Mouse (Mus musculus) forebrain, embryonic 16.5 days (tissue): ENCODE measurements at regions not wholly inside any gene's neighbourhood (a gene's known extent, or its start where the extent isn't known, plus 50 kb on each side); places are given as distances from the start of the nearest gene placed in this dataset.
"Not testable (repeated sequence)": the region's sequence is repeated elsewhere in the genome, so short reads cannot be mapped to it uniquely, and the experiment has no call there.

Experiments used
- ATAC-seq: fragments of 200-750 bp; cut with Nextera tagmentation; 2 replicates; pipeline ENCODE4 v1.8.0; 2017; ENCODE audit warnings: mild to moderate bottlenecking, moderate library complexity
- H3K27ac ChIP-seq: fragments of 300-500 bp; sonication (generic); 2 replicates; pipeline ENCODE4 v1.5.1; 2014; ENCODE audit warnings: low read length, control low read depth
- H3K27me3 ChIP-seq: fragments of 300-500 bp; sonication (generic); replicated peaks from 2 replicates; pipeline ENCODE4 v1.6.1; 2014; ENCODE audit warnings: low read length; ENCODE audit not compliant: control insufficient read depth, insufficient read depth
- H3K36me3 ChIP-seq: fragments of 300-500 bp; sonication (generic); 2 replicates; pipeline ENCODE4 v1.6.1; 2014; ENCODE audit not compliant: control insufficient read depth, insufficient read depth
- H3K4me1 ChIP-seq: fragments of 300-500 bp; sonication (generic); replicated peaks from 2 replicates; pipeline ENCODE4 v1.6.1; 2014; ENCODE audit warnings: low read length; ENCODE audit not compliant: control insufficient read depth, insufficient read depth
- H3K4me2 ChIP-seq: fragments of 300-500 bp; sonication (generic); 2 replicates; pipeline ENCODE4 v1.6.1; 2014; ENCODE audit warnings: mild to moderate bottlenecking, low read length, control low read depth
- H3K4me3 ChIP-seq: fragments of 300-500 bp; sonication (generic); replicated peaks from 2 replicates; pipeline ENCODE4 v1.5.1; 2014; ENCODE audit warnings: mild to moderate bottlenecking, low read length, control low read depth
- H3K9ac ChIP-seq: fragments of 300-500 bp; sonication (generic); replicated peaks from 2 replicates; pipeline ENCODE4 v1.6.1; 2014; ENCODE audit warnings: low read depth, low read length, control low read depth
- H3K9me3 ChIP-seq: fragments of 300-500 bp; sonication (generic); 2 replicates; pipeline ENCODE4 v1.6.1; 2016; ENCODE audit warnings: low read length; ENCODE audit not compliant: control insufficient read depth
- whole genome bisulfite sequencing: fragments of 180-500 bp; shearing (Covaris S2); extraction: QIAGEN DNeasy Blood & Tissue Kit; methylation state at CpG from one replicate; pipeline ENCODE4 v1.1.7; 2014; 5-methylcytosine and 5-hydroxymethylcytosine counted together

DNA sequence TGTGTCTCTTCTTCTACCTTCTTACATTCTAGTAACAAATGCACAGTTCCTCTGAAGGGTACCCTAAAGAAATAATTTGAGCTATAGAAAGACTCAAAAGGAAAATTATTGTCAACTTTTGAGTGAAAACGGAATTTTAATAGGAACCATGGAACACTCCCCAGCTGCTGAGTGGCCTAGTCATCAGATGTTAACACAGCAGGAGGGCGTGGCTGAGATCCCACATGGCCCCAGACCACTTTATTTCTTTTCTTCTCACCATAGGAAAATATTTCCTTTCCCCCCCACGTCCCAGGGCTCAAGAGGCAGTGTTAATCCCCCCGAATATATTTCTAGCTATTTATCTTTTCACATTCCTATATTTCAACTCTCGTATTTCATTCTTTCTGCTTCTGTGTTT, 1977.6 kb downstream of the 9330182O14Rik start:
- 57% methylated on average over 5 of the region's 5 CpGs for WGBS
- H3K36me3 ChIP-seq: no peaks in the 10 kb centered on the region
- no peak overlapping the region for H3K4me2 ChIP-seq
- no peak overlapping the region for H3K27ac ChIP-seq
- no peak for ATAC-seq
- no peak overlapping the region for H3K9ac ChIP-seq
- H3K4me3 ChIP-seq: no peak overlapping the region
- H3K9me3 ChIP-seq: no peaks in the 10 kb centered on the region
- H3K27me3 ChIP-seq: no peaks in the 10 kb centered on the region
- no peaks in the 10 kb centered on the region for H3K4me1 ChIP-seq

DNA sequence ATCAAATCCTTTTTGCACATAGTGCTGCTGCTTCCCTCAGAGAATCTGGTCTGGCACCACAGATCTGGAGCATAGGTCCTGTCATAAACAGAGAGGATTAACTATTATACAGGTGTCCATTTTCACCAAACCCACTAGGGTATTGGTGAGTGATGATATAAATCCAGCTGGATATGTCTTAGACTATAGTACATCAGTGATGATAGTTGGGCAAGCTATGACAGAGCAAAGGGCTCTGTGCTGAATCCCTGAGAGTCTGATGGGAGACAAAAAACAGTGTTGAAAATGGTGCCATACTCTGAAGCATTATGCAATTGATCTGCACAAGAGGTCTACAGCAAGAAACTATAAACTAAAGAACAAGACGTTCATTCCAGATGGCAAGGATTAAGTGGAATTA, 1993.3 kb downstream of the 9330182O14Rik start:
- Histone ChIP-seq H3K4me3 (no peak overlapping the region), H3K36me3 (no peaks in the 10 kb centered on the region), H3K27ac (no peak overlapping the region), H3K4me2 (no peak overlapping the region), H3K9ac (no peak overlapping the region), H3K4me1 (no peaks in the 10 kb centered on the region), H3K9me3 (no peaks in the 10 kb centered on the region), H3K27me3 (no peaks in the 10 kb centered on the region)
- WGBS: 85% methylated on average over 1 of the region's 1 CpGs
- no peak for ATAC-seq

- Histone ChIP-seq H3K4me3 (no peak overlapping the region), H3K27ac (no peak overlapping the region), H3K9me3 (no peaks in the 10 kb centered on the region), H3K4me2 (no peak overlapping the region), H3K36me3 (no peaks in the 10 kb centered on the region), H3K9ac (no peak overlapping the region), H3K27me3 (no peaks in the 10 kb centered on the region), H3K4me1 (no peaks in the 10 kb centered on the region)
- ATAC-seq: no peak
- WGBS: 92% methylated on average over 3 of the region's 3 CpGs
Measured at GRCm38 (mm10) chr15:42128976-42129375, 1994.8 kb downstream of the 9330182O14Rik start.

GRCm38 (mm10) chr15:42166546-42166945, 2032.4 kb downstream of the 9330182O14Rik start:
- no peak overlapping the region for H3K4me3 ChIP-seq
- ATAC-seq: no peak
- no peaks in the 10 kb centered on the region for H3K36me3 ChIP-seq
- H3K27ac ChIP-seq: no peak overlapping the region
- H3K4me2 ChIP-seq: no peak overlapping the region
- no peaks in the 10 kb centered on the region for H3K9me3 ChIP-seq
- H3K27me3 ChIP-seq: no peaks in the 10 kb centered on the region
- no peak overlapping the region for H3K9ac ChIP-seq
- H3K4me1 ChIP-seq: no peaks in the 10 kb centered on the region

DNA sequence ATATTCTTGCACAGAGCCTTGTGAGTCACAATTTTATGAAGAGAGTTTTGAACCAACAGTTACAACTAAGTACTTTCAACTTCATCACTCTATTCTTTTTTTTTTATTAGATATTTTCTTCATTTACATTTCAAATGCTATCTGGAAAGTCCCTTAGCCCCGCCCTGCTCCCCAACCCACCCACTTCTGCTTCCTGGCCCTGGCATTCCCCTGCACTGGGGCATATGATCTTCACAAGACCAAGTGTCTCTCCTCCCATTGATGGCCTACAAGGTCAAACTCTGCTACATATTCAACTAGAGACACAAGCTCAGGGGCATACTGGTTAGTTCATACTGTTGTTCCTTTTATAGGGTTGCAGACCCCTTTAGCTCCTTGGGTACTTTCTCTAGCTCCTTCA, 2043.6 kb downstream of the 9330182O14Rik start:
- H3K4me3 ChIP-seq, H3K27me3 ChIP-seq, H3K27ac ChIP-seq, H3K9me3 ChIP-seq, H3K36me3 ChIP-seq, H3K4me1 ChIP-seq, ATAC-seq, H3K4me2 ChIP-seq, H3K9ac ChIP-seq: not testable (repeated sequence)
- WGBS: 91% methylated on average over 1 of the region's 1 CpGs

GRCm38 (mm10) chr15:42207187-42207846, 2073.2 kb downstream of the 9330182O14Rik start:
- no peak overlapping the region for H3K4me2 ChIP-seq
- no peak overlapping the region for H3K27ac ChIP-seq
- WGBS: 19% methylated on average over 5 of the region's 5 CpGs
- H3K9me3 ChIP-seq: no peaks in the 10 kb centered on the region
- H3K27me3 ChIP-seq: no peaks in the 10 kb centered on the region
- H3K4me3 ChIP-seq: no peak overlapping the region
- H3K4me1 ChIP-seq: no peaks in the 10 kb centered on the region
- H3K36me3 ChIP-seq: no peaks in the 10 kb centered on the region
- peak; percentile 77 for ATAC-seq
- no peak overlapping the region for H3K9ac ChIP-seq

DNA sequence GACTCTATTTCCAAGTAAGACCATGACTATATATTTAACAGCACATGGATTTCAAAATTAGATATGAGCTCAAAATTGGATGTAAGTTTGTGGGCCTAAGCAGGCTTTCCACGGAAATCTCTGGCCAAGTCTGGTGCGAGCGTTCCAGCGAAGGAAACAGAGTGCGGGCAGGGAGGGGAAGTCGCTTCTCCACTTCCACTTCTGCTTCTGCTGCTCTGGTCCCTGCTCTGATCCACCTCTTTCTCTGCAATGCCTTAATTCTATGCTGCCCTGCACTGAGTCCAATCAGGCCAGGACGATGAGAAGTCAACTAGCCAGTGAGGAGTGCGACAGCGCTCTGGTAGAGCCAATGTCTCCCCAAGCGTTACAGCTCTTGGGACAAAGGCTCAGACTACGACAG, 2085.3 kb downstream of the 9330182O14Rik start:
- no peak overlapping the region for H3K4me2 ChIP-seq
- H3K36me3 ChIP-seq: no peaks in the 10 kb centered on the region
- no peak for ATAC-seq
- 93% methylated on average over 11 of the region's 11 CpGs for WGBS
- H3K4me3 ChIP-seq: no peak overlapping the region
- H3K27ac ChIP-seq: no peak overlapping the region
- no peaks in the 10 kb centered on the region for H3K9me3 ChIP-seq
- no peak overlapping the region for H3K9ac ChIP-seq
- H3K27me3 ChIP-seq: no peaks in the 10 kb centered on the region
- H3K4me1 ChIP-seq: no peaks in the 10 kb centered on the region

DNA sequence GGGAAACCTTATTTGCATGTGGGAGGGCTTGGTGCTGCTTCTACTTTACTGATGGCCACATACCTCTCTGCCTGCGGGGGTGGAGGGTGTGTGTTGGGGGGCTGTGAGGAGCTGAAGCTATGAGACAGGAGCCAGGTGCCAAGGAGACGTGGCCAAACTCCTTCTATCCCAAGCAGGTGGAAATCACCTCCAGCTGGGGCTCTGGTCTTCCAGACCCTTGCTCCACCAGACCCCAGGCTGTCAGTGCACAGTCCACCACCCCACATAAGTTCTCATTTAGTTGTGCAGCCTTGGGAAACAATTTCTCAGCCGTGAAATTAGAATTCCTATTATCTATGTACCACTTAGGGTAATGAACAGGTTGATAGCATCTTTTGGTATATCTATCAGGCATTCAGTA, 2085.8 kb downstream of the 9330182O14Rik start:
- Histone ChIP-seq H3K4me2 (no peak overlapping the region), H3K4me3 (no peak overlapping the region), H3K27me3 (no peaks in the 10 kb centered on the region), H3K9me3 (no peaks in the 10 kb centered on the region), H3K4me1 (no peaks in the 10 kb centered on the region), H3K36me3 (no peaks in the 10 kb centered on the region), H3K9ac (no peak overlapping the region), H3K27ac (no peak overlapping the region)
- ATAC-seq: no peak
- WGBS: 78% methylated on average over 3 of the region's 3 CpGs

- ATAC-seq: no peak
- 78% methylated on average over 1 of the region's 1 CpGs for WGBS
- Histone ChIP-seq H3K4me1 (no peaks in the 10 kb centered on the region), H3K9me3 (no peaks in the 10 kb centered on the region), H3K4me2 (no peak overlapping the region), H3K9ac (no peak overlapping the region), H3K4me3 (no peak overlapping the region), H3K27ac (no peak overlapping the region), H3K27me3 (no peaks in the 10 kb centered on the region), H3K36me3 (no peaks in the 10 kb centered on the region)
Measured at GRCm38 (mm10) chr15:42225006-42225405, 2090.8 kb downstream of the 9330182O14Rik start.

DNA sequence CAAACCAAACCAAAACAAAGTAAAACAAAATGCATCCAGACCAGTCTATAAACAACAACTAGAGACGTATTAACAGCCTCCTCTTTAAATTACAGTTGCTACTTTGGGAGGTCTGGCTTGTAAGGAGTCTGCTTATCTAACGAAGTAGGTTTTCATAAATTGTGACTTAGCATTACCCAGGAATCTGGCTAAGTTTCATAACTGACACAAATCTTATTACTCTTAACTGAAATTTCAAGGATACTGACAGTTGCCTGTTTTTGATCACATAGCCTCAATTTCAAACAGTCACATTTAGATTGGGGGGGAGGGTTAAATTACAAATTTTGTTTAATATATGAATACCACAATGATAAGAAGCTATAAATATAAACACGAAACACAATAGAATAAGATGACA, 2097.5 kb downstream of the 9330182O14Rik start:
- Histone ChIP-seq H3K9me3 (0 out of 2 replicates have a peak, but pooled peaks cover 5% of the 10 kb centered on the region), H3K4me3 (no peak overlapping the region), H3K36me3 (no peaks in the 10 kb centered on the region), H3K4me2 (no peak overlapping the region), H3K9ac (no peak overlapping the region), H3K27me3 (no peaks in the 10 kb centered on the region), H3K27ac (no peak overlapping the region), H3K4me1 (no peaks in the 10 kb centered on the region)
- 87% methylated on average over 3 of the region's 3 CpGs for WGBS
- ATAC-seq: no peak
